Mouse (Mus musculus) midbrain, embryonic 10.5 days (tissue): ENCODE measurements around the gene Hyou1. TPM values are rescaled to one million over a fixed set of nuclear protein-coding genes. Genes with fewer than 3 reads are reported as not detected.

Experiments
- DNase-seq: peaks from one replicate; pipeline ENCODE4 v3.0.0-alpha.2; 2017; ENCODE audit warnings: low spot score
- H3K27ac ChIP-seq: fragments of 300-500 bp; sonication (generic); replicated peaks from 2 replicates; pipeline ENCODE4 v1.5.1; 2016; ENCODE audit warnings: mild to moderate bottlenecking
- H3K27me3 ChIP-seq: fragments of 300-500 bp; sonication (generic); 2 replicates; pipeline ENCODE4 v1.6.1; 2016; ENCODE audit warnings: low read depth, mild to moderate bottlenecking; ENCODE audit not compliant: poor library complexity, severe bottlenecking
- H3K36me3 ChIP-seq: fragments of 300-500 bp; sonication (generic); 2 replicates; pipeline ENCODE4 v1.6.1; 2016; ENCODE audit warnings: mild to moderate bottlenecking, moderate library complexity
- H3K4me1 ChIP-seq: fragments of 300-500 bp; sonication (generic); 2 replicates; pipeline ENCODE4 v1.6.1; 2016
- H3K4me3 ChIP-seq: fragments of 300-500 bp; sonication (generic); 2 replicates; pipeline ENCODE4 v1.5.1; 2016; ENCODE audit warnings: mild to moderate bottlenecking, moderate library complexity
- H3K9me3 ChIP-seq: fragments of 300-500 bp; sonication (generic); replicated peaks from 2 replicates; pipeline ENCODE4 v1.6.1; 2016; ENCODE audit warnings: mild to moderate bottlenecking
- WGBS: fragments of 180-500 bp; shearing (Covaris S2); methylation state at CpG from one replicate; pipeline ENCODE4 v1.1.7; 2016; 5-methylcytosine and 5-hydroxymethylcytosine counted together
- polyA plus RNA-seq: library from polyadenylated mRNA; unstranded; fragments of >200 nt; fragmentation: Nextera tagmentation; extraction: Ambion mirVana; gene quantifications from 2 replicates; pipeline ENCODE4 v1.2.1, GENCODE M21; 2016

Hyou1 gene
- polyA plus RNA-seq, 1 experiment from 2014 or later = 42.1 TPM

DNA sequence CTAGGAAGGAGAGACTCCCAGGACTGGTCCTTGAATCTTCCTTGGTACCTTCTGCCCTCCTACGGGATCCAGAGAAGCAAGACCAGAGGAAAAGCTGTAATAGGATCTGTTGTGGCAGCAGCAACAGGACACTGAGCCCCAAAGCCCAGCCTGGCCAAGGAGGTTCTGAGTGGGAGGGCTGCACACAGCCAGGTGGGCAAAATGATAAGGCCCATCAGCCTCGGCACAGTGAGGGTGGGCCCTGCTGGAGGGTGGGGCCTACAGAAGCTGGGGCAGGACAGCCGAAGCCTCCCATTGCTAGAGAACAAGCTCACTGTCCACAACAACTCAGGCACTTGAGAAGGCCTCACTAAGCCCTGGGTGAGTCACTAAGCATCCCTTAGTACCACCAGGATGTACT lies 37.1 kb upstream of the Hyou1 start:
- 88% methylated on average over 3 of the region's 3 CpGs for WGBS
- no peak for DNase-seq
- Histone ChIP-seq H3K9me3 (no peaks in the 10 kb centered on the region), H3K4me3 (peak overlapping the region; percentile 87), H3K27me3 (no peaks in the 10 kb centered on the region), H3K27ac (peak overlapping the region; percentile 98; the same call in 1 of the 2 replicates), H3K4me1 (peaks cover 28% of the 10 kb centered on the region), H3K36me3 (peaks cover 64% of the 10 kb centered on the region)

DNA sequence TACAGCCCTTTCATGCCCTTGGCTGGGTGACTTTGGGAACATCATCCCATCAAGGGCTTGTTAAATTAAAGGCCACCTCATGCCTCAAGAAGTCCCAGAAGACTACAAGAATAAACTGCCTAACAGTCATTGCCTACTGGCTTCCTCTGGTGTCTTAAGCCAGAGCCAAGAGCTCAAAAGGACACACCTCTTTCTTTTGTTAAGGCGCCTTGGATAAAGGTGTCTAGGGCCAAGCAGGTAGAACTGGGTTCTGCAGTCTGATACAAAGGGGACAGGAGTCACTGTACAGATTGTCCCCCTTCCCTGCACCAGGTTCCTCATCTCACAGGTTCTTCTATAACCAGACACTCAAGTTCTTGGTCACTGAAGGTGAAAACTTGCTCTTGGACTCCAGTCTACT lies 36.7 kb upstream of the Hyou1 start:
- no peaks in the 10 kb centered on the region for H3K27me3 ChIP-seq
- no peak for DNase-seq
- peak overlapping the region; percentile 98 for H3K27ac ChIP-seq
- WGBS = 97% methylated on average over 1 of the region's 1 CpGs
- H3K36me3 ChIP-seq = peaks cover 64% of the 10 kb centered on the region
- peak overlapping the region; percentile 87 for H3K4me3 ChIP-seq
- H3K4me1 ChIP-seq = peaks cover 24% of the 10 kb centered on the region
- H3K9me3 ChIP-seq = no peaks in the 10 kb centered on the region

DNA sequence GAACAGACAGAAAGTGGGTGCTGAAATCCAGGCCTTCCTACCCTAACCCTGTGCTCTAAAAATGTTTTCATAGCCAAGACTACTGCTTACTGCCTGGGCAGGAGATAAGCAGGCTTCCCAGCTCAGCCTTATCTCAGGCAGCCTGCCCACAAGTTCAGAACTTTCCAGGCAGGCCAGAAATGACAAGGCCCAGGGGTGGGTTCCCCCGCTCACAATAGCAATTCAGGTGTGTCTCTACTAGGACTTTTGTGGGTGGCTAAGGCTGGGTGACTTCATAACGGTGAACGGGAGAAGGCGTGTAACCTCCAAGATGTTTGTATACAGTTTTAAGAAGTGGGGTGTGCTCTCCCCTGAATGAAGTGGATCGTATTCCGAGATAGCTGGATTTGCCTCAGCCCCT lies 36.0 kb upstream of the Hyou1 start:
- Histone ChIP-seq H3K4me3 (peak overlapping the region; percentile 87), H3K36me3 (peaks cover 64% of the 10 kb centered on the region), H3K4me1 (peaks cover 21% of the 10 kb centered on the region), H3K27me3 (no peaks in the 10 kb centered on the region), H3K27ac (peak overlapping the region; percentile 98), H3K9me3 (no peaks in the 10 kb centered on the region)
- DNase-seq = no peak
- WGBS = 16% methylated on average over 6 of the region's 6 CpGs

DNA sequence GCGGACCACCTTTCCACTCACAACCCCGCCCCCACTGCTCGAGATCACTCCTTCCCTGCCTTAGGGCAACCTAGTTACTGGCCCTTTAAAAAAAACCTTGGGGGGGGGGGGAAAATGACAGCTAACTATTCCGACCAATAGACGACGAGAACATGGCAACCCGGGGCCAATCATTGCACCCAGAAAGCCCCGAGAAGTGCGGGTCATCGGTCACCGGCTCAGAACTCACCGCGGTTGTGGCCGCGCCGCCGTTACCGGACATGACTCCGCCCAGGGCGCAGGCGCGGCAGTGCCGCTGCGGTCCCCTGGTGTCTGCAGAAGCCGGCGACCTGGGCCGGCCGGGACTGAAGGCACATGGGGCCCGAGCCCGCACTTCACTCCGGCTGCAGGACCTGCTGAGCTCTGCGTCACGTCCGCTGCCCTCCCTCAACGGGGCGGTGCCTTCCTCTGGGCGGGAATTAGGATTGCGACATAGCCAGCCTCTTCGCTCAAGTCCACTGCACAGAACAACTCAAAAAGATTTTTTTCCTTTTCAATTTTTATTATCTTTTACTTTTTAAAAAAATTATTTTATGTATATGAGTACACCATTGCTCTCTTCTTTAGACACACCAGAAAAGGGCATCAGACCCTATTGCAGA lies 35.4 kb upstream of the Hyou1 start, which contains the start of gene Hmbs:
Hmbs (minus strand) TSS at position 448 of the 641 bp plus-strand sequence.
- peak within 1 kb of the TSS; percentile 87 for H3K4me3 ChIP-seq
- peaks cover 21% of the 10 kb centered on the region for H3K4me1 ChIP-seq
- no peaks in the 10 kb centered on the region for H3K27me3 ChIP-seq
- peak; percentile 94 for DNase-seq
- WGBS = under 1% methylated on average over 39 of the region's 39 CpGs
- peak within 1 kb of the TSS; percentile 98 for H3K27ac ChIP-seq
- H3K36me3 ChIP-seq = peaks cover 64% of the 10 kb centered on the region
- no peaks in the 10 kb centered on the region for H3K9me3 ChIP-seq

DNA sequence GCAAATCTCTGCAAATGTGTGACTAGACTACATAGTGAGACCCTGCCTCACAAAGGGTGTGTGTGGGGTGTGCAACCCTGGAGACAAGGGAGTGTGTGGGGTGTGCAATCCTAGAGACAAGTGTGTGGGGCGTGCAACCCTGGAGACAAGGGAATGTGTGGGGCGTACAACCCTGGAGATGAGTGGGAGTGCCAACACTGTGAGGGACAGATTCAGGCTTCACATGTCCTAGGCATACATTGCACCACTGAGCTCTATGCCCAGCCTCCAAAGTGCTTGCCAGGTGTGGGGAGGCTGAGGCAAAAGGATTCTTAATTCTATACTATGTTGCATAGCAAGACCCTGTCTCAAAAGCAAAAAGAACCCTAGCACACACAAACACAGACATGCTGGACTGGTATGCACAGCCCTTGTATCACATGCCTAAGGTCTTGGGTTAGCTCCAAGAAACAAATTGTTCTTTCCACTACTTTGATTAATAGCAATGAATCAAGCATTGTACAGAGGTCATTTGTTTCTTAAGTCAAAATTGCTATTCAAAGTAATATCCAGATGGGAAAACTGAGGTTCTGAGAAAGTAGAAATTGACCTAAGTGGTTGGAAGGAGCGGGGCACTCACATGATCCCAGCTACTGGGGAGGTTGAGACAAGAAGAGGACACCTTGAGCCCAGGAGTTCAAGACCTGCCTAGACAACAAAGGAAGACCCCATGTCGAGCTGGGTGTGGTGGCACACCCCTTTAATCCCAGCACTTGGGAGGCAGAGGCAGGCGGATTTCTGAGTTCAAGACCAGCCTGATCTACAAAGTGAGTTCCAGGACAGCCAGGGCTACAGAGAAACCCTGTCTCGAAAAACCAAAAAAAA lies 33.5 kb upstream of the Hyou1 start:
- 88% methylated on average over 6 of the region's 6 CpGs for WGBS
- Histone ChIP-seq H3K4me1 (peaks cover 21% of the 10 kb centered on the region), H3K9me3 (no peaks in the 10 kb centered on the region; the same call in 1 of the 2 replicates), H3K4me3 (no peak overlapping the region), H3K27me3 (no peaks in the 10 kb centered on the region), H3K27ac (no peak overlapping the region), H3K36me3 (peaks cover 65% of the 10 kb centered on the region)
- DNase-seq = no peak

DNA sequence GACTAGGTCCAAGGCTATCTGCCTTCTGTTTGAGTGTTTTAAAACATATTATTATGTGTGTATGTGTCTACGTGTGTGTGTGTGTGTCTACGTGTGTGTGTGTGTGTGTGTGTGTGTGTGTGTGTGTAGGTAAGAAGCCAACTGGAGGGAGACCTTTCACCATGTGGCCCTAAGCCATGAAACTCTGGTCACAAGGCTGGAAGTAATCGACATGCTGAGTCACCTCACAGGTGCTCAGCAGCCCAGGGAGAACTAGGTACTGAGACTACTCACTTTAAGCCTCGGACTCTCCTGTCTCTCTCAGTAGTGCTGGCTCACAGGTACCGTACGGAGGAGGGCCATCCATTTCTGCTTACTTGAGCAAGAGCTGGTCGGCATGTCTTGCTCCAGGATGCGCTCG lies 32.1 kb upstream of the Hyou1 start:
- Histone ChIP-seq H3K4me3 (no peak overlapping the region), H3K27ac (no peak overlapping the region), H3K4me1 (peaks cover 19% of the 10 kb centered on the region), H3K9me3 (no peaks in the 10 kb centered on the region; the same call in 1 of the 2 replicates), H3K36me3 (peaks cover 68% of the 10 kb centered on the region), H3K27me3 (no peaks in the 10 kb centered on the region)
- DNase-seq = no peak
- 95% methylated on average over 8 of the region's 9 CpGs for WGBS

DNA sequence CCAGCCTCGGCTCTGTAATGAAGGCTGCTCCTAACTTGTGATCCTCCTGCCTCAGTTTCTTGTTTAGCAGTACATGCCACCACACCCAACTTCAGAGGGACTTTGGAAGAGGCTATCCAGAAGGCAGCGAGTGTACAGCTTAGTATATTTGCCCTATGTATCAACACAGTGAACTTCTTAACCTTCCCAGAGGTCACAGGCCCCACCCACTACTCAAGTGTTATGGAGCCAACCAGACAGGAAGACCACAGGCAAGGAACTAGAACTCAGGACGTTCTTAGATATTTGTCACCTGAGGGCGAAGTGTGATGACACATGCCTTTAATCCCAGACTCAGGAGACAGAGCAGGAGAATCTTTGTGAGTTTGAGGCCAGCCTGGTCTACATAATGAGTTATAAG lies 31.7 kb upstream of the Hyou1 start:
- WGBS = 94% methylated on average over 4 of the region's 4 CpGs
- no peak for DNase-seq
- no peaks in the 10 kb centered on the region for H3K27me3 ChIP-seq

DNA sequence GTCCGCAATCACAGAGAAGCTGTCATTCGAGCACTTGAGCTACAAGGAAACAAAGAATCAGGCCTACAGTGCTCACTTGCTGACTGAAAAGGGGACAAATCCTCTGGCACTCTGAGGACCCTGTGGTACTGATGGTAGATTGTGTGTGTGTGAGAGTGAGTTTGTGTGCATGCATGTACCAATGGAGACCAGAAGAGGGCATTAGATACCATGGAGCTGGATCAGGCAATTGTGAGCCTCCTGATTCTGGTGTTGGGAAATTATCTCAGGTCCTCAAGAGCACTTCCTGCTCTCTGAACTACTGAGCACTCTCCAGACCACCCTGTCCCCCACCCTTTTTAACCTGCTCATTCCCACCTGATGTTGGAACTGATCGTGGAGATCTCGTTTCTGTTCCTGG lies 30.7 kb upstream of the Hyou1 start:
- WGBS = 98% methylated on average over 4 of the region's 4 CpGs

More for the DNA sequence above, 31.7 kb upstream of the Hyou1 start:
- Histone ChIP-seq H3K4me3 (no peak overlapping the region), H3K27ac (no peak overlapping the region), H3K9me3 (no peaks in the 10 kb centered on the region; the same call in 1 of the 2 replicates), H3K4me1 (peaks cover 15% of the 10 kb centered on the region), H3K36me3 (peaks cover 73% of the 10 kb centered on the region)

DNA sequence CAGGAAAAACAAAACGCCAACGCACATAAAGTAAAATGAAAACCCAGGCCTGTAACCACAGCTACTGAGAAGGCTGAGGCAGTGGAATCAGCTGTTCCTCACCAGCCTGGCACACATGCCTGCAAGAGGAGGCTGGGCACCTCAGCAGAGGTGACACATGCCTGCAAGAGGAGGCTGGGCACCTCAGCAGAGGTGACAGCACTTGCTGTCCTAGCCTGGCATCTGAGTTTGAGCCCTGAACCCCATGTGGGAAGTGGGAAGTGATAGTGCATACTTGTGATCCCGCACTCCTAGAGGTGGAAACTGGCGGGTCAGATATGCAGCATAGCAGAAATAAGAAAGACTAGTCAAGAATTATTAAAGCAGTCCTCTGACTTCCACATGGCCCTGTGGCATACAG lies 27.9 kb upstream of the Hyou1 start:
- 92% methylated on average over 4 of the region's 4 CpGs for WGBS
- no peak for DNase-seq
- Histone ChIP-seq H3K36me3 (peaks cover 100% of the 10 kb centered on the region), H3K4me1 (no peaks in the 10 kb centered on the region), H3K4me3 (no peak overlapping the region), H3K27me3 (no peaks in the 10 kb centered on the region), H3K27ac (no peak overlapping the region), H3K9me3 (no peaks in the 10 kb centered on the region; the same call in 1 of the 2 replicates)

More for the DNA sequence above, 30.7 kb upstream of the Hyou1 start:
- peaks cover 82% of the 10 kb centered on the region for H3K36me3 ChIP-seq
- H3K27me3 ChIP-seq = no peaks in the 10 kb centered on the region
- no peak overlapping the region for H3K4me3 ChIP-seq
- H3K4me1 ChIP-seq = peaks cover 6% of the 10 kb centered on the region; the same call in 1 of the 2 replicates
- H3K27ac ChIP-seq = no peak overlapping the region
- DNase-seq = no peak
- H3K9me3 ChIP-seq = no peaks in the 10 kb centered on the region; the same call in 1 of the 2 replicates

DNA sequence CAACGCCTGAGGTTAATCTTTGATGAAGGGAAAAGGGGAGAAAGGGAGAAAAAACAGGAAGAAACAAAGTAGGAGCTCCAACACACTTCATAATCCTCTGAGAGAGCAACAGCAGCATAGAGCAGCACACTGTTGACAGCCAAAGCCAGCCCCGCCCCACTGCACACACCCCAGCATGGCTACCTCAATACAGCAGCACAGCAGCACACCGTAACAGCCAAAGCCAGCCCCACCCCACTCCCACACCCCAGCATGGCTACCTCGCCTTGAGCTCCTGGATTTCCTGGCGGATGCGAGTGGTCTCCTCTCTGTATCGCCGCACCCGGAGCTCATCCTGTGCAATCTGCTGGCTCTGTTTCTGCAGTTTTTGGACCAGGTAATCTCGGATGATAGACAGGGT lies 27.0 kb upstream of the Hyou1 start:
- WGBS = 93% methylated on average over 10 of the region's 10 CpGs
- no peaks in the 10 kb centered on the region for H3K27me3 ChIP-seq
- no peaks in the 10 kb centered on the region for H3K4me1 ChIP-seq
- DNase-seq = no peak
- H3K36me3 ChIP-seq = peaks cover 100% of the 10 kb centered on the region
- no peaks in the 10 kb centered on the region; the same call in 1 of the 2 replicates for H3K9me3 ChIP-seq
- H3K4me3 ChIP-seq = no peak overlapping the region
- H3K27ac ChIP-seq = no peak overlapping the region

DNA sequence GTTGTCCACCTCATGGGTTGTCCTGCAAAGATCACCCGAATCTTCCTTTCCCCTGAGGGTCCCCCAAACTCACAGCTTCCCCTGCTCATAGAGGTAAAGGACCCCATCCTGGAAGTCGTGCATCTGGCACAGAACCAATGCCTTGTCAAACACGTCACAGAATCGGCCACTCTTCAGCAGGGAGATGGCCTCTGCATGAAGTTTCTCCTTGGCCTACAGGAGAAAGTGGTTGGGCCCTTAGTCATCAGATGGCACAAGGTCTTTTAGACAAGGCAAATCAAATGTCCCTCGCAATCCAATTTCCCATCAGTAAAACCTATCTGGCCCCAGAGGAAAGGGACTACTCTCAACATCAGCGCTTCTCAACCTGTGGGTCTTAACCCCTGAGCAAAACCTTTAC lies 26.1 kb upstream of the Hyou1 start:
- no peaks in the 10 kb centered on the region; the same call in 1 of the 2 replicates for H3K9me3 ChIP-seq
- H3K4me3 ChIP-seq = no peak overlapping the region
- no peaks in the 10 kb centered on the region for H3K4me1 ChIP-seq
- WGBS = 92% methylated on average over 6 of the region's 6 CpGs
- no peak for DNase-seq
- no peaks in the 10 kb centered on the region for H3K27me3 ChIP-seq
- no peak overlapping the region for H3K27ac ChIP-seq
- peaks cover 100% of the 10 kb centered on the region for H3K36me3 ChIP-seq

DNA sequence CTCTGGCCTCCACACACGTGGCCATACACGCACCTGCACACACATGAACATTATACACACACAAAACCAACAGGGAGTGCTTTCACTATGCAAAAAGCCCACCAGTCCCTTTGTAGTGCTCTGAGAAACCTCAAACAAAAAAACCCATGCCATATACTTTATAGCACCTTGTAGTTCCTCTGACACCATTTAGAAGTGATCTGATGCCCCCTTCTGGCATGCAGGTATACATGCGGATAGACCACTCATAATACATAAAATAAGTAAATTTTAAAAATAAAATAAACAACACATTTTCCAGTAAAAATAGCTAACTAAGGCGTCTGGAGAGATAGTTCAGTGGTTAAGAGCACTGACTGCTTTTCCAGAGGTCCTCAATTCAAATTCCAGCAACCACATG lies 22.1 kb upstream of the Hyou1 start:
- Histone ChIP-seq H3K4me3 (no peak overlapping the region), H3K27ac (no peak overlapping the region), H3K36me3 (peaks cover 76% of the 10 kb centered on the region), H3K9me3 (no peaks in the 10 kb centered on the region), H3K27me3 (no peaks in the 10 kb centered on the region), H3K4me1 (peaks cover 8% of the 10 kb centered on the region)
- no peak for DNase-seq
- WGBS = 82% methylated on average over 4 of the region's 4 CpGs
